Mouse (Mus musculus): ENCODE data around the gene Ms4a4c. TPM values are rescaled to one million over a fixed set of nuclear protein-coding genes. Genes with fewer than 3 reads are reported as not detected.

Ms4a4c gene
- polyA plus RNA-seq, 1 experiment from 2014 or later = 1.6 TPM

Other genes starting within 250 kb of the Ms4a4c start
- gene 1700025F22Rik, start 239.4 kb upstream of the Ms4a4c start, polyA plus RNA-seq (2014; fragmentation: Nextera tagmentation; extraction: Ambion mirVana) = not detected in 2 replicates
- gene Ms4a13, start 208.0 kb upstream of the Ms4a4c start, polyA plus RNA-seq (2014; fragmentation: Nextera tagmentation; extraction: Ambion mirVana) = not detected in 2 replicates
- not detected in 2 replicates for gene Ms4a12, start 172.3 kb upstream of the Ms4a4c start, polyA plus RNA-seq (2014; fragmentation: Nextera tagmentation; extraction: Ambion mirVana)
- not detected in 2 replicates for gene Ms4a1, start 138.5 kb upstream of the Ms4a4c start, polyA plus RNA-seq (2014; fragmentation: Nextera tagmentation; extraction: Ambion mirVana)
- not detected in 2 replicates for gene Ms4a5, start 120.9 kb upstream of the Ms4a4c start, polyA plus RNA-seq (2014; fragmentation: Nextera tagmentation; extraction: Ambion mirVana)
- gene Ms4a14, start 90.3 kb upstream of the Ms4a4c start, polyA plus RNA-seq (2014; fragmentation: Nextera tagmentation; extraction: Ambion mirVana) = 0.07 TPM in 1 of 2 replicates, not detected in the other
- gene Ms4a7, start 68.6 kb upstream of the Ms4a4c start, polyA plus RNA-seq (2014; fragmentation: Nextera tagmentation; extraction: Ambion mirVana) = 3.6 and 4.6 TPM in 2 replicates
- gene Ms4a4a, start 29.2 kb upstream of the Ms4a4c start, polyA plus RNA-seq (2014; fragmentation: Nextera tagmentation; extraction: Ambion mirVana) = 4.1 and 5.2 TPM in 2 replicates
- not detected in 2 replicates for gene Ms4a4b, start 38.8 kb downstream of the Ms4a4c start, polyA plus RNA-seq (2014; fragmentation: Nextera tagmentation; extraction: Ambion mirVana)
- 4.6 and 5.0 TPM in 2 replicates for gene Ms4a6c, start 64.6 kb downstream of the Ms4a4c start, polyA plus RNA-seq (2014; fragmentation: Nextera tagmentation; extraction: Ambion mirVana)
- not detected in 2 replicates for gene Gm8369, start 81.2 kb downstream of the Ms4a4c start, polyA plus RNA-seq (2014; fragmentation: Nextera tagmentation; extraction: Ambion mirVana)
- gene Ms4a6b, start 111.7 kb downstream of the Ms4a4c start, polyA plus RNA-seq (2014; fragmentation: Nextera tagmentation; extraction: Ambion mirVana) = 3.5 and 3.9 TPM in 2 replicates
- 0.19 TPM in 1 of 2 replicates, not detected in the other for gene Ms4a4d, start 132.0 kb downstream of the Ms4a4c start, polyA plus RNA-seq (2014; fragmentation: Nextera tagmentation; extraction: Ambion mirVana)
- gene Ms4a6d, start 200.1 kb downstream of the Ms4a4c start, polyA plus RNA-seq (2014; fragmentation: Nextera tagmentation; extraction: Ambion mirVana) = 2.6 and 2.9 TPM in 2 replicates
- gene Ms4a2, start 218.9 kb downstream of the Ms4a4c start, polyA plus RNA-seq (2014; fragmentation: Nextera tagmentation; extraction: Ambion mirVana) = 1.1 and 1.6 TPM in 2 replicates
- not detected in 2 replicates for gene Ms4a3, start 236.1 kb downstream of the Ms4a4c start, polyA plus RNA-seq (2014; fragmentation: Nextera tagmentation; extraction: Ambion mirVana)

Data from kidney, embryonic 14.5 days (tissue).